Mouse (Mus musculus) telencephalon, adult 2 months (tissue): Measurements from ENCODE around the gene Tcp11l2.

Experiments used
- DNase-seq: peaks from one replicate; pipeline ENCODE4 v3.0.0-alpha.2; 2011; ENCODE audit warnings: low read depth, low spot score

Gene Tcp11l2

GRCm38 (mm10) chr10:84654029-84654428 is 77.6 kb downstream of the Tcp11l2 start:
- no peak for DNase-seq

- DNase-seq: no peak
These were observed 78.3 kb downstream of the Tcp11l2 start for GRCm38 (mm10) chr10:84654731-84655130.

GRCm38 (mm10) chr10:84656618-84657017 is 80.2 kb downstream of the Tcp11l2 start:
- no peak for DNase-seq

GRCm38 (mm10) chr10:84657437-84658087 is 81.1 kb downstream of the Tcp11l2 start:
- DNase-seq: no peak

- no peak for DNase-seq
These were observed 81.8 kb downstream of the Tcp11l2 start for GRCm38 (mm10) chr10:84658088-84658848.

- no peak for DNase-seq
These were observed 82.9 kb downstream of the Tcp11l2 start for GRCm38 (mm10) chr10:84659281-84659680.

- no peak for DNase-seq
These were observed 85.7 kb downstream of the Tcp11l2 start for GRCm38 (mm10) chr10:84662138-84662537.
